Mouse (Mus musculus): ENCODE measurements around the gene Angptl8. TPM values are rescaled to one million over a fixed set of nuclear protein-coding genes. Genes with fewer than 3 reads are reported as not detected.

Gene Angptl8
- total RNA-seq, 1 experiment from 2014 or later, result 4.5 TPM

DNA sequence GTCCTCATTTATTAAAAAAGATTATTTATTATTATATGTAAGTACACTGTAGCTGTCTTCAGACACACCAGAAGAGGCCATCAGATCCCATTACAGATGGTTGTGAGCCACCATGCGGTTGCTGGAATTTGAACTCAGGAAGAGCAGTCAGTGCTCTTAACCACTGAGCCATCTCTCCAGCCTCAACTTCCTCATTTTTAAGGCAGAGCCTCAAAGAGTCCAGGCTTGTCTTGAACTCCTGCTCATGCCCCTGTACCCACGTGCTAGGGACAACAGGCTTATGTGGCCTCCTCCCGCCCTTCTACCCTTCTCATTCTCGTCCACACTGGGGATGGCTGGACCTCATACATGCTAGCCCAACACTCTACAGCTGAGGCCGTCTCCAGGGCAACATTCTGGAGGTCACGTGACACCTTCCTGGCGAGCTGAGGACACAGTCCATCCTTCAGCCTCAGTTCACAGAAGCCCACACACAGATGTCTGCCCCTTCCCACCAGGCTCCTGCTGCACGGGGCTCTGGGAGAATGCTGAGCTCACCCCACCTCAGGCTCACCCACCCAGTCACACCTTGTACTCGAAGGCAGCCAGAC is 18.5 kb upstream of the Angptl8 start:
- DNase-seq, result no peak

DNA sequence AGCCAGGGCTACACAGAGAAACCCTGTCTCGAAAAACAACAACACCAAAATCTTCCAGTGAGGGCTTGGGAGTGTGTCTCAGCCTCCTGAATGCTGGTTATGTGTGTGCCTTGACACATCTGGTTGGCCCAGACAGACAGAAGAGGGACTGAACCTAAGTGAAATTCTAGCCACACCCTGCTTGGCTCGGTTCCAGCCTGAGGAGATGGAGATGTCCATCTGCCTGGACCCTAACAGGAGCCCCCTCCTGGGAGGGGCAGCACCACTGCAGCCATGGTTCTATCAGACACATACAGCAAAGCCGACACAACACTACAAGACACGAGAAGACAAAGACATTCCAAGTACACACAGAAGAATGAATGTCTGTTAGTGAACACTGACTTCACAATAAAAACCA is 17.2 kb upstream of the Angptl8 start:
- no peak for DNase-seq

- no peak for DNase-seq
Observed at GRCm38 (mm10) chr9:21818561-21818960, 16.7 kb upstream of the Angptl8 start.

- DNase-seq, result no peak
Observed at GRCm38 (mm10) chr9:21819181-21819729, 16.1 kb upstream of the Angptl8 start.

GRCm38 (mm10) chr9:21820183-21820582 is 15.1 kb upstream of the Angptl8 start:
- no peak for DNase-seq

DNA sequence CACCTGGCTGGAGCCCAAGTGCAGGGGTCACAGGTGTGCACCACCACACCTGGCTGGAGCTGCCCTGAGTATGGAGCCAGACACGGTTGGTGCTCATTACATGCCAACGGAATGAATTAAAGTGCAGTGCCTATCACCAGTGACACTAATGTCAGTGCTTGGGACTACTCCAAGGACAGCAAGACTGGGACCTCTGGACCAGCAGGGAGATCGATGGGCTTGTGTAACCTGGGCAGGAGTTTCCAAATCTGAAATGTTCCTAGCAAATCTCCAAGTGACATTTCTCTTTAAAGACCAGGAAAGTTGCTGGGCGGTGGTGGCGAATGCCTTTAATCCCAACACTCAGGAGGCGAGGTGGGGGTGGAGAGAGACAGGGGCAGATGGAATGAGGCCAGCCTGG is 12.6 kb upstream of the Angptl8 start:
- no peak for DNase-seq

DNA sequence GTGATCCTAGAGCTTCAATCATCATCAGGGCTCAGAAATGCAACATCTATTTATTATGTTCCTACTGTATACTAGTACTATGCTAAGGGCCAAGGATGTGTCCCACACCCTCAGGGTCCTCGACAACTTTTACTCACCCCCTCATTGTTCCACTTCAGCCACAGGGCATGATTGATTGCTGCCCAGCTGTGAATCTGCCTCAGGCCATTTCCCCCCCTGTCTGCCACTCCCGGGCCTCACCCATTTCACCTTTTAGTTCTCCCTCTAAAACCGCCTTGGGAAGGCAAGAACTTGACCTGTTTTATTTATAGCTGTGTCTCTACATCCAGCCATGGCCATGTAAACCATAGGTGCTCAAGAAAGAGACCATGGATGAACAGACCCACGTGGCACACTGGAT is 11.4 kb upstream of the Angptl8 start:
- no peak for DNase-seq

DNA sequence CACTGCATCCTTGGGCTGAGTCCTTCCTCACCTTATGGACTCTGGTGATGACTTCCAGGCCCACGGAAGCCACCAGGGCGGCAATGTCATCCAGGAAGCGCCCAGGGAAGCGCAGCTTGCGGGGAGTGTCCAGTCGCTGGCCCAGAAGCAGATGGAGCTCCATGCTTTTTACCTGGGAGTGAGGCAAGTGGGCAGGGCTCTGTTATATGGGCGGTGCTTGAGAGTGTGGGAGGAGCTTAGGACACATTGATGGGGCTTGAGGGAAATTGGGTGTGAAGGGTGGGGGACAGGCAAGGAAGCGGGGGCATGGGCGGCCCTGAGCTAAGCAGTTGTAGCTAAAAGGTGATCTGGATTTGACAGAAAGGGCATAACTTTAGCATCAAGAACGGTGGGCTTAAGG is 10.9 kb upstream of the Angptl8 start:
- no peak for DNase-seq

GRCm38 (mm10) chr9:21829834-21830460 is 5.4 kb upstream of the Angptl8 start:
- no peak for DNase-seq

- no peak for DNase-seq
Observed at GRCm38 (mm10) chr9:21830461-21830850, 4.9 kb upstream of the Angptl8 start.

DNA sequence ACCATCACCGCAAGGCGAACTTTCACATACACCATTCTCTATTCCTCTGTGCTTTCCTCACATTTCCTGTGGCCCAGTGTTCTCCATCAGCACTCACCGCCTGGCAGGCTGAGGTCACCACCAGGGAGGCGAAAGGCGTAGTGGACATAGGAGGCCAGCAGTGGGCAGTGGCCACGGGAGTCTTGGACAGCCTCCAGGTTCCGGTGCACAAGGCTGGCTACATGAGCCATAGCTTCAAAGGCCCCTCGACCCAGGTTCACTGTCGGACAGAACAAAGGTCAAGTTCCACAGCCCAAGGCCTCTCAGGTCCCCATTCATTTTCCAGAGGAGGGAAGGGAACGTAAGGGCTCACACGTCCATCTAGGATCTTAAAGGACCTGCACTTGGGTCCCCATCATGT is 4.4 kb upstream of the Angptl8 start:
- DNase-seq, result peak; percentile 47

GRCm38 (mm10) chr9:21831558-21832240 is 3.6 kb upstream of the Angptl8 start:
- peak; percentile 53 for DNase-seq

GRCm38 (mm10) chr9:21837690-21838089 is 2.4 kb downstream of the Angptl8 start:
- no peak for DNase-seq

- DNase-seq, result peak; percentile 45
Observed at GRCm38 (mm10) chr9:21840115-21840787, 4.9 kb downstream of the Angptl8 start.

GRCm38 (mm10) chr9:21841340-21841739 is 6.0 kb downstream of the Angptl8 start:
- DNase-seq, result no peak

GRCm38 (mm10) chr9:21842391-21842790 is 7.1 kb downstream of the Angptl8 start:
- DNase-seq, result no peak

GRCm38 (mm10) chr9:21843086-21843485 is 7.8 kb downstream of the Angptl8 start:
- DNase-seq, result no peak

- no peak for DNase-seq
Observed at GRCm38 (mm10) chr9:21845381-21846080, 10.2 kb downstream of the Angptl8 start.

- peak; percentile 40 for DNase-seq
Observed at GRCm38 (mm10) chr9:21846755-21847341, 11.5 kb downstream of the Angptl8 start.

DNA sequence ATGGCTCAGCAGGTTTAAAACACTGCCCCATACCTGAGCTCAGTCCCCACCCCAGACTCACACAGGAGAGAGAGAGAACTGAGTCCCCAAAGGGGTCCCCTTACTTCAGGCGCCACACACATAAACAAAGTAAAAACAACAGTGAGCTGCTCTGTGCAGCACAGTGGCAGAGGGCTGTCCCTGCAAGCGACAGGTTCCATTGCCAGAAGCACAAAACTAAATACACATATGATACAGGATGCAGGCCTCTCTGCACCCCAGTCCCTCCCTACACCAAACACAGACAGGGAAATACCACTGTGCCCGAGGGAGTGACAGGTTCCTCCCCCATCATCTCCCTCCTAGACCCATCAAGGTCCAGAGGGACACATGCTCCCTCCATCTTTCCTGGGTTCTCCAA is 12.1 kb downstream of the Angptl8 start:
- DNase-seq, result no peak

GRCm38 (mm10) chr9:21847926-21848325 is 12.6 kb downstream of the Angptl8 start:
- DNase-seq, result no peak

Measured in adrenal gland, postnatal 25 days (tissue).